Mouse (Mus musculus): ENCODE results near the gene Ipcef1.

Gene Ipcef1

GRCm38 (mm10) chr10:7052315-7053017 lies at the start of gene Ipcef1:
Gene Ipcef1 (minus strand): TSS chr10:7052478.
- DNase-seq: no peak

GRCm38 (mm10) chr10:7077971-7078370 lies 25.7 kb upstream of the Ipcef1 start:
- no peak for DNase-seq

- DNase-seq: no peak
These were observed 25.1 kb upstream of the Ipcef1 start for GRCm38 (mm10) chr10:7077389-7077808.

GRCm38 (mm10) chr10:7076662-7077211 lies 24.5 kb upstream of the Ipcef1 start:
- DNase-seq: no peak

- DNase-seq: peak; percentile 32 to 65
These were observed 23.9 kb upstream of the Ipcef1 start for GRCm38 (mm10) chr10:7076201-7076600.

- no peak for DNase-seq
These were observed 23.4 kb upstream of the Ipcef1 start for GRCm38 (mm10) chr10:7075661-7076060.

GRCm38 (mm10) chr10:7074231-7074630 lies 22.0 kb upstream of the Ipcef1 start:
- no peak for DNase-seq

GRCm38 (mm10) chr10:7070924-7071323 lies 18.6 kb upstream of the Ipcef1 start:
- DNase-seq: no peak

- no peak for DNase-seq
These were observed 18.0 kb upstream of the Ipcef1 start for GRCm38 (mm10) chr10:7070100-7070835.

- no peak for DNase-seq
These were observed 16.8 kb upstream of the Ipcef1 start for GRCm38 (mm10) chr10:7069090-7069489.

GRCm38 (mm10) chr10:7068608-7069007 lies 16.3 kb upstream of the Ipcef1 start:
- no peak for DNase-seq

GRCm38 (mm10) chr10:7063752-7064457 lies 11.6 kb upstream of the Ipcef1 start:
- peak in 1 of 2 experiments; percentile 22 for DNase-seq

GRCm38 (mm10) chr10:7062993-7063392 lies 10.7 kb upstream of the Ipcef1 start:
- DNase-seq: no peak

- no peak for DNase-seq
These were observed 8.0 kb upstream of the Ipcef1 start for GRCm38 (mm10) chr10:7060326-7060725.

- DNase-seq: no peak
These were observed 5.3 kb upstream of the Ipcef1 start for GRCm38 (mm10) chr10:7057546-7057945.

- DNase-seq: no peak
These were observed 2.4 kb upstream of the Ipcef1 start for GRCm38 (mm10) chr10:7054560-7055205.

- no peak for DNase-seq
These were observed 2.4 kb downstream of the Ipcef1 start for GRCm38 (mm10) chr10:7049901-7050300.

- no peak for DNase-seq
These were observed 4.4 kb downstream of the Ipcef1 start for GRCm38 (mm10) chr10:7047919-7048291.

GRCm38 (mm10) chr10:7047288-7047918 lies 4.9 kb downstream of the Ipcef1 start:
- no peak for DNase-seq

- DNase-seq: no peak
These were observed 8.4 kb downstream of the Ipcef1 start for GRCm38 (mm10) chr10:7043896-7044295.

GRCm38 (mm10) chr10:7041032-7041431 lies 11.2 kb downstream of the Ipcef1 start:
- no peak for DNase-seq

GRCm38 (mm10) chr10:7037194-7037593 lies 15.1 kb downstream of the Ipcef1 start:
- DNase-seq: no peak

Data from spleen, adult 18-20 months (tissue).